Comparison of ENCODE assay signal across 27 mouse cellular contexts in the genomic region with DNA sequence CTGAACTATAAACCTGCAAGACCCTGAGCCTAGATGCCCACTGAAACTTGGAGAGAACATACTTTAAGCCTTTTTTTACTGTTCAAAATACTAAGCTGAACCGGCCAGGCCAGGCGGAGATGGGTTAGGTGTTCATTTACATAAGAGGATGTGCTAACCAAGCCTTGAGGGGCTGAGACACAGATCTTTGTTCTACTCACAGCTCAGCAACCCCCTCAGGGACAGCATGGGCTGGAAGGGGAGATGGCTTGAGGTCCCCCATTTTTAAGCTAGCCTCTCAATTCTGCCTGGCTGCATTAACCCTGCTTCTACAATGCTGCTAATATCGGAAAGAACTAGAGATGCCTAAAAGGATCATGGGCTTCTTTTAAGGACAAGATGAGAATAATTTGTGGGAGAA. TPM values are rescaled to one million over a fixed set of nuclear protein-coding genes. Genes with fewer than 3 reads are reported as not detected.
DNase-seq lines count a peak whose midpoint lies in the region; TF ChIP-seq lines count a peak whose summit lies in the region.
"Had no signal": no experiment of that assay in that cellular context is flagged by ENCODE, and none has a peak within 500 bp of the region (broad histone marks: within the 10 kb centered on the region; RNA-seq: fewer than 3 reads in every experiment).

No protein-coding gene starts in this region.

- no peak for DNase-seq in layer of hippocampus, adult 2 months (ENCODE audit: low spot score in 2 of 2)
- no peak for DNase-seq in layer of hippocampus, postnatal 25 days (ENCODE audit: extremely low spot score in 1 of 2, low spot score in 1 of 2)
- peak; percentile 29 to 42 for DNase-seq in spleen, postnatal 36 days (ENCODE audit: low spot score in 2 of 2)
- DNase-seq in spleen, postnatal 10 days (ENCODE audit: low spot score in 2 of 2): no peak
- peak; percentile 36 for DNase-seq in splenic B cell, adult 2 months (ENCODE audit: low read depth, low spot score)
- no peak for DNase-seq in left cerebral cortex, adult 18-20 months (ENCODE audit: low spot score in 2 of 2)
- DNase-seq: adrenal gland, postnatal 10 days; adrenal gland, postnatal 36 days; cerebellum, adult 18-20 months; cerebellum, adult 9-11 months; cerebellum, postnatal 25 days; embryo, embryonic 11 days; gastrocnemius, postnatal 10 days; gastrocnemius, postnatal 36 days; heart, adult 2 months; heart, postnatal 14 days; heart, postnatal 4 days had no signal

- no peaks in the 10 kb centered on the region for H3K36me3 ChIP-seq in splenic B cell, adult 2 months (ENCODE audit: control insufficient read depth, insufficient read depth, low read length, poor library complexity, severe bottlenecking)

- TF ChIP-seq CTCF in layer of hippocampus, adult 2 months (conservative IDR thresholded peaks at IDR 0.05): no peak

- no peaks in the 10 kb centered on the region for H3K27me3 ChIP-seq in splenic B cell, adult 2 months (ENCODE audit: control insufficient read depth, insufficient read depth, low read length, poor library complexity, severe bottlenecking)
- H3K27me3 ChIP-seq: embryonic facial prominence, embryonic 13.5 days; forebrain, embryonic 12.5 days; forebrain, embryonic 15.5 days; heart, embryonic 13.5 days; Patski had no signal

- H3K4me3 ChIP-seq in layer of hippocampus, adult 2 months: no peak overlapping the region
- H3K4me3 ChIP-seq: embryonic facial prominence, embryonic 10.5 days; embryonic facial prominence, embryonic 13.5 days; erythroblast, embryonic 14.5 days; forebrain, embryonic 12.5 days; forebrain, embryonic 15.5 days; heart, adult 2 months; heart, embryonic 10.5 days; heart, embryonic 13.5 days had no signal

- peak overlapping the region; percentile 52; the same call in 1 of the 2 replicates for H3K27ac ChIP-seq in layer of hippocampus, adult 2 months
- H3K27ac ChIP-seq: embryonic facial prominence, embryonic 10.5 days; embryonic facial prominence, embryonic 13.5 days; forebrain, embryonic 12.5 days; forebrain, embryonic 15.5 days; heart, adult 2 months; heart, embryonic 10.5 days; heart, embryonic 13.5 days; hindbrain, embryonic 14.5 days; hindbrain, postnatal 0 days had no signal

RNA-seq across cellular contexts. Expression of a gene that starts 23.1 kb away (rescaled TPM):
- total RNA-seq in layer of hippocampus, adult 2 months (2021): 10 to 100 TPM; 15.3 to 15.5 TPM
- total RNA-seq in layer of hippocampus, postnatal 25 days (2021): 10 to 100 TPM; 13.5 to 16.5 TPM
- 10 to 100 TPM in 1 of 2 experiments, 1 to 10 TPM in 1; 9.2 to 10.0 TPM for total RNA-seq in left cerebral cortex, adult 18-20 months (2021)

Comparison
In these comparisons a context has a peak if more than half of its experiments do, and no peak if none do; other contexts are left out.
1. DNase-seq: peak in spleen, postnatal 36 days (2 of 2) and splenic B cell, adult 2 months (single experiment); none in layer of hippocampus, adult 2 months (0 of 2), layer of hippocampus, postnatal 25 days (0 of 2), spleen, postnatal 10 days (0 of 2) and left cerebral cortex, adult 18-20 months (0 of 2).